Mouse (Mus musculus) megakaryocyte, embryonic 14.5 days (primary cell): ENCODE measurements around the gene Kif22.

Experiments used
- FLI1 ChIP-seq: IDR thresholded peaks from 2 replicates; pipeline ENCODE4 v1.6.1; 2012; ENCODE audit warnings: low read length, inconsistent platforms, mixed read lengths
- GATA1 ChIP-seq: IDR thresholded peaks from 3 replicates; pipeline ENCODE4 v1.6.1; 2012; ENCODE audit warnings: mixed read lengths, low read length, inconsistent platforms, borderline replicate concordance

DNA sequence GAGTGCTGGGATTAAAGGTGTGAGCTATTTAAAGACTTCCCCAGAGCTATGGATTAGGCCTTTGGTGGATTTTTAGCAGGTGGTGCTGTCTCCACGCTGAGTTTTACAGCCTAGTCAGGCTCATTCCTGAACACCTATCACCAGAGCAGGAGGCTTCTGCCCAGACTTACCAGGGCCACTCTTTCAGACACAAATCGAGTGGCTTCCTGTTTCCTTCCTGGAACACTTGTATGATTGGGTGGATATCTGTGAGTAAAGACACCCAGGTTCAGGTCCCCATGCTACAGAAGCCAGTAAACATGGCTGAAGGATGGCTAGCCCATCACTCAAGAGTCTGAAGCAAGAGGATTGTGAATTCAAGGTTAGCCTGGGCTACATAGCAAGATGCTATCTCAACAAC, 40.7 kb upstream of the Kif22 start:
- TF ChIP-seq GATA1 (no peak), FLI1 (no peak)
